Mouse (Mus musculus): ENCODE data around the gene Lpp. TPM values are rescaled to one million over a fixed set of nuclear protein-coding genes. Genes with fewer than 3 reads are reported as not detected.

Lpp gene
- polyA plus RNA-seq, 1 experiment from 2014 or later, result 23.3 TPM

DNA sequence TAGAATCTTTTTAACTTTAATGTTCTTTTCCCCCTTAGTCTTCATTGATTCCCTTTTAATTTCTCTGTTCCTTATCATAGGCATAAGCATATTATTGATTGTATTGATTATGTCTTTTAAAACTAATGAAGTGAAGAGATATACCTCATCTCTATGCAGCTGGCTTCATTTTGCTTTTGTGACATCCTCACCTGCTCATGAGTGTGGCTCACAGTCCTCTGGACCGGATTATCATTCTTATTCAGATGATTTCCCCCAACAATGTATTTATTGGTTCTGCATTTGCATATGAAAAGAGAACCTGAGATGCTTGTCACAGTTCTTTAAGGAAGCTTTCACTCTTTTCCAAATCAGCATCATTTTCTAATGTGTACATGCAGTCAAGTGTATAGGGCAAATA, 408.5 kb downstream of the Lpp start:
- H3K4me2 ChIP-seq (ENCODE audit: low read depth, low read length), result no peak overlapping the region
- H3K4me1 ChIP-seq (ENCODE audit: control insufficient read depth, insufficient read depth, low read length), result no peaks in the 10 kb centered on the region
- no peak overlapping the region for H3K9ac ChIP-seq (replicated peaks; ENCODE audit: low read length)
- ATAC-seq (replicated peaks; ENCODE audit: insufficient number of reproducible peaks, low FRiP score, low TSS enrichment, low read depth) (no peak), DNase-seq (ENCODE audit: low spot score) (no peak)
- no peaks in the 10 kb centered on the region for H3K36me3 ChIP-seq (replicated peaks; ENCODE audit: control insufficient read depth, insufficient read depth, low read depth, low read length)
- 74% methylated on average over 1 of the region's 1 CpGs for WGBS
- H3K4me3 ChIP-seq (ENCODE audit: low read depth, low read length), result no peak overlapping the region
- H3K9me3 ChIP-seq (replicated peaks; ENCODE audit: control insufficient read depth, low read length), result no peaks in the 10 kb centered on the region
- no peaks in the 10 kb centered on the region for H3K27me3 ChIP-seq (ENCODE audit: control insufficient read depth, insufficient read depth, low read length)
- H3K27ac ChIP-seq (replicated peaks; ENCODE audit: low read depth, low read length), result no peak overlapping the region

DNA sequence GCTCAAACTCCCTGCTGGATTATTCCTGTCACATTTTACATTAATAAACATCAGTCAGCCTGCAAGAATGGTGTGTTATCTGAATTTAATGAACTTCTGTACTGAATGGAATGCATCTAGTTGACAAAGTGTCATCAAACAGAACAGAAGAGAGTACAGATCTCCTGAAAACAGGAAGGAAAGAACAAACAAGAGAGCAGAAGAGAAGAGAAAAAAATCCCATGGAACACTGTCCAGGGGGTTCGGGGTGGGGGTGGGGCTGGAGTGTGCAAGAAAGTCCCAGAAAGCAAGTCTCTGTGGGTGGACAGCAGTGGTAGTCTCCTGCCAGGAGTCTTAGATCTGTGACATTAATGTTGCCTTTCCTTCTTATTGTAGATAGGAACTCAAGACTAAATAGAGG, 412.8 kb downstream of the Lpp start:
- H3K4me1 ChIP-seq (ENCODE audit: control insufficient read depth, insufficient read depth, low read length), result no peaks in the 10 kb centered on the region
- H3K4me2 ChIP-seq (ENCODE audit: low read depth, low read length), result no peak overlapping the region
- 80% methylated on average over 1 of the region's 1 CpGs for WGBS
- no peaks in the 10 kb centered on the region for H3K36me3 ChIP-seq (replicated peaks; ENCODE audit: control insufficient read depth, insufficient read depth, low read depth, low read length)
- H3K9me3 ChIP-seq (replicated peaks; ENCODE audit: control insufficient read depth, low read length), result no peaks in the 10 kb centered on the region
- no peak overlapping the region for H3K9ac ChIP-seq (replicated peaks; ENCODE audit: low read length)
- H3K27me3 ChIP-seq (ENCODE audit: control insufficient read depth, insufficient read depth, low read length), result no peaks in the 10 kb centered on the region
- no peak overlapping the region for H3K27ac ChIP-seq (replicated peaks; ENCODE audit: low read depth, low read length)
- DNase-seq (ENCODE audit: low spot score) (no peak), ATAC-seq (replicated peaks; ENCODE audit: insufficient number of reproducible peaks, low FRiP score, low TSS enrichment, low read depth) (no peak)
- H3K4me3 ChIP-seq (ENCODE audit: low read depth, low read length), result no peak overlapping the region

DNA sequence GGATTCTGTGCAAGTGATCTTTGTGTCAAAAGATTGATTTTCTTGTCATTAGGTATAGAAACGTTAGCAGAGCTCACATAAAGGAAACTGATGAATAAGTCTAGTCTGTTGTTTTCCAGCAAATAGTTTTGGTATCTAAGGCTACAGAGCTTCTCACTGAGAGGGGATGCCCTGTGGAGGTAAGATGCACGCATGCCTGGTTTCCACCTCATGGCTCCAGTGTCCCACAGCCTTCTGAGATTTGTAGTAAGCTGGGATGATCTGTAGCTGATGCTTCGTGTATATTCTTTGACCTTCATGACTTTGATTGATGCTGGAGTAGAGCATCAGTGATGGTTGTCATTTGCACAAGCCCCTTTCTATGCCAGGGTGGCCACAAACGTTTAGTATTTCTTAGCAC, 414.3 kb downstream of the Lpp start:
- H3K27ac ChIP-seq (replicated peaks; ENCODE audit: low read depth, low read length), result no peak overlapping the region
- ATAC-seq (replicated peaks; ENCODE audit: insufficient number of reproducible peaks, low FRiP score, low TSS enrichment, low read depth), result no peak
- WGBS, result 75% methylated on average over 4 of the region's 4 CpGs
- no peak overlapping the region for H3K4me3 ChIP-seq (ENCODE audit: low read depth, low read length)
- no peak overlapping the region for H3K4me2 ChIP-seq (ENCODE audit: low read depth, low read length)
- no peaks in the 10 kb centered on the region for H3K27me3 ChIP-seq (ENCODE audit: control insufficient read depth, insufficient read depth, low read length)
- H3K9ac ChIP-seq (replicated peaks; ENCODE audit: low read length), result no peak overlapping the region
- no peaks in the 10 kb centered on the region for H3K9me3 ChIP-seq (replicated peaks; ENCODE audit: control insufficient read depth, low read length)
- no peak for DNase-seq (ENCODE audit: low spot score)
- H3K36me3 ChIP-seq (replicated peaks; ENCODE audit: control insufficient read depth, insufficient read depth, low read depth, low read length), result no peaks in the 10 kb centered on the region
- no peaks in the 10 kb centered on the region for H3K4me1 ChIP-seq (ENCODE audit: control insufficient read depth, insufficient read depth, low read length)

DNA sequence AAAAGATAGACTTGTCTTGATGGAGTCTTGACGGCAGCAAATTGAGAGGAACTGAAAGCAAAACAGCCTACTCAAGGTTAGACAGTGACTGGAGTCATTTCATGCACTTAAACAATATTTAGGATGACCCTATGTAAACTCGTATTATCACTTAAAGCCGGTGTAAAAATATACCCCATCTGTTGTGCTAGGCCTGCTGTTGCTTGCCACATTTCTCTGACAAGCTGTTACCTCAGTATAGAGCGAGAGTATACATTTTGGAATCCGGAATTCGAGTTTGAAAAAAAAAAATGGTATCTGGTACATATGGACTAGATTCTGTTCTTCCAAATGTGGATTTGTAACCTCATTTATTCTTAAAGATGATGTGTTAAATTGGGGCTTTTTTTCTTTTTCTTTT, 416.5 kb downstream of the Lpp start:
- Histone ChIP-seq H3K36me3 (replicated peaks; ENCODE audit: control insufficient read depth, insufficient read depth, low read depth, low read length) (no peaks in the 10 kb centered on the region), H3K4me2 (ENCODE audit: low read depth, low read length) (no peak overlapping the region), H3K27ac (replicated peaks; ENCODE audit: low read depth, low read length) (no peak overlapping the region), H3K9ac (replicated peaks; ENCODE audit: low read length) (no peak overlapping the region), H3K27me3 (ENCODE audit: control insufficient read depth, insufficient read depth, low read length) (no peaks in the 10 kb centered on the region), H3K4me1 (ENCODE audit: control insufficient read depth, insufficient read depth, low read length) (no peaks in the 10 kb centered on the region), H3K9me3 (replicated peaks; ENCODE audit: control insufficient read depth, low read length) (no peaks in the 10 kb centered on the region), H3K4me3 (ENCODE audit: low read depth, low read length) (no peak overlapping the region)
- 88% methylated on average over 6 of the region's 6 CpGs for WGBS
- ATAC-seq (replicated peaks; ENCODE audit: insufficient number of reproducible peaks, low FRiP score, low TSS enrichment, low read depth) (no peak), DNase-seq (ENCODE audit: low spot score) (no peak)

DNA sequence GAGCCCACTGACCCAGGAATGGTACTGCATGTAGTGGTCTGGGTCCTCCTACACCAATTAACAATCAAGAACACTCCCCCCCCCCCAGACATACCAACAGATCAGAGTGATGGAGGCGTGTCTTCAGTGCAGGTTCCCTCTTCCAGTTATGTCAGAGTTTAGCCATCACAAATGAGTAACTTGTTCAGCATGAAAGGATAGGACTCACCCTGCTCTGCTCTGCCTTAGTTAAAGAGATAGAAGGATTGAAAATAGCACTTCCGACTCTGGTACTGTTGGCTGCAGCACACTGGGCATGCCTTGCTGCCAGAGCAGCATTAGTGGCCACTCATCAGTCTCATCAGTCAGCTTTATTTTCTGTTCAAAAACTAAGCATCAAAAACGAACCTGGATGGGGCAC, 423.3 kb downstream of the Lpp start:
- Histone ChIP-seq H3K9me3 (replicated peaks; ENCODE audit: control insufficient read depth, low read length) (no peaks in the 10 kb centered on the region), H3K4me3 (ENCODE audit: low read depth, low read length) (no peak overlapping the region), H3K4me2 (ENCODE audit: low read depth, low read length) (no peak overlapping the region), H3K27me3 (ENCODE audit: control insufficient read depth, insufficient read depth, low read length) (no peaks in the 10 kb centered on the region), H3K27ac (replicated peaks; ENCODE audit: low read depth, low read length) (no peak overlapping the region), H3K4me1 (ENCODE audit: control insufficient read depth, insufficient read depth, low read length) (no peaks in the 10 kb centered on the region), H3K36me3 (replicated peaks; ENCODE audit: control insufficient read depth, insufficient read depth, low read depth, low read length) (no peaks in the 10 kb centered on the region), H3K9ac (replicated peaks; ENCODE audit: low read length) (no peak overlapping the region)
- ATAC-seq (replicated peaks; ENCODE audit: insufficient number of reproducible peaks, low FRiP score, low TSS enrichment, low read depth), result no peak
- DNase-seq (ENCODE audit: low spot score), result no peak
- WGBS, result 84% methylated on average over 3 of the region's 3 CpGs

DNA sequence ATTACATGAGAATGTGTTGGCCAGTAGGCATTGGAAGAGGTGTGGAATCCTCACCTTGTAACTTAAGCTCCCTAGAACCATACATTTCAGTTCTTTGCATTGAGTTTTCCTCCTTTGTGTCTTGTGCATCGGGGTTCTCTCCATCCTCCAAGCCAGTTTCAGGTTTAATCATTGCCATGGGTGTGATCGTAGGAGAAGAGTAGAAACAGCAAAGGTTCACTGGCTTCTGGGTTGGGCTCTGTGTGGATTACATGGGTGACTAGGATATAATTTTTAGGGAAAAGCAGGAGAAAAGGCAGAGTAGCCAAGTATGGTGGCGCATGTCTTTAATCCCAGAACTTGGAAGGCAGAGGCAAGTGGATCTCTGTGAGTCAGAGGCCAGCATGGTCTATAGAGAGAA, 424.1 kb downstream of the Lpp start:
- Histone ChIP-seq H3K9ac (replicated peaks; ENCODE audit: low read length) (no peak overlapping the region), H3K4me1 (ENCODE audit: control insufficient read depth, insufficient read depth, low read length) (no peaks in the 10 kb centered on the region), H3K9me3 (replicated peaks; ENCODE audit: control insufficient read depth, low read length) (no peaks in the 10 kb centered on the region), H3K4me3 (ENCODE audit: low read depth, low read length) (no peak overlapping the region), H3K36me3 (replicated peaks; ENCODE audit: control insufficient read depth, insufficient read depth, low read depth, low read length) (no peaks in the 10 kb centered on the region), H3K27me3 (ENCODE audit: control insufficient read depth, insufficient read depth, low read length) (no peaks in the 10 kb centered on the region), H3K4me2 (ENCODE audit: low read depth, low read length) (no peak overlapping the region), H3K27ac (replicated peaks; ENCODE audit: low read depth, low read length) (no peak overlapping the region)
- WGBS, result 91% methylated on average over 3 of the region's 3 CpGs
- ATAC-seq (replicated peaks; ENCODE audit: insufficient number of reproducible peaks, low FRiP score, low TSS enrichment, low read depth) (no peak), DNase-seq (ENCODE audit: low spot score) (no peak)

DNA sequence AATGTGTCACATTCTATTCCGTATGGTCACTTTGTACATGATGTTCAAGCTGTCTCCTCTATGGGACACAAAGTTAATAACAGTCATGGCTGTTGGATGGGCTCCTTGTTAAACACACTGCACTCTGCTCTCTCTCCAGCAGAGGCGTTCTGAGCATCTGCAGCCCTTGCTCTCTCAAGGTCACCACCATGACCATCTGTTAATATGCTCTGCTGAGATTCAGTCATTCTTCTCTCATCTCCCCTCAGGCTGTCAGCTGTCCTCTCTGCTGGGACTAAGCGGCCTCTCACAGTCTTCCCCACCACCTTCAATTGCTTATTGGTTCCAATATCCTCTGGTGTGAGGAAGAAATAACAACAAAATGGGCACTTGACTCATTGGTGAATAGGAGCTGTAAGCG, 425.8 kb downstream of the Lpp start:
- H3K4me1 ChIP-seq (ENCODE audit: control insufficient read depth, insufficient read depth, low read length), result no peaks in the 10 kb centered on the region
- H3K9me3 ChIP-seq (replicated peaks; ENCODE audit: control insufficient read depth, low read length), result no peaks in the 10 kb centered on the region
- no peak overlapping the region for H3K9ac ChIP-seq (replicated peaks; ENCODE audit: low read length)
- DNase-seq (ENCODE audit: low spot score), result no peak
- no peaks in the 10 kb centered on the region for H3K36me3 ChIP-seq (replicated peaks; ENCODE audit: control insufficient read depth, insufficient read depth, low read depth, low read length)
- H3K4me2 ChIP-seq (ENCODE audit: low read depth, low read length), result no peak overlapping the region
- whole genome bisulfite sequencing, result 58% methylated on average over 4 of the region's 4 CpGs
- H3K4me3 ChIP-seq (ENCODE audit: low read depth, low read length), result no peak overlapping the region
- H3K27me3 ChIP-seq (ENCODE audit: control insufficient read depth, insufficient read depth, low read length), result no peaks in the 10 kb centered on the region
- ATAC-seq (replicated peaks; ENCODE audit: insufficient number of reproducible peaks, low FRiP score, low TSS enrichment, low read depth), result no peak
- H3K27ac ChIP-seq (replicated peaks; ENCODE audit: low read depth, low read length), result no peak overlapping the region

DNA sequence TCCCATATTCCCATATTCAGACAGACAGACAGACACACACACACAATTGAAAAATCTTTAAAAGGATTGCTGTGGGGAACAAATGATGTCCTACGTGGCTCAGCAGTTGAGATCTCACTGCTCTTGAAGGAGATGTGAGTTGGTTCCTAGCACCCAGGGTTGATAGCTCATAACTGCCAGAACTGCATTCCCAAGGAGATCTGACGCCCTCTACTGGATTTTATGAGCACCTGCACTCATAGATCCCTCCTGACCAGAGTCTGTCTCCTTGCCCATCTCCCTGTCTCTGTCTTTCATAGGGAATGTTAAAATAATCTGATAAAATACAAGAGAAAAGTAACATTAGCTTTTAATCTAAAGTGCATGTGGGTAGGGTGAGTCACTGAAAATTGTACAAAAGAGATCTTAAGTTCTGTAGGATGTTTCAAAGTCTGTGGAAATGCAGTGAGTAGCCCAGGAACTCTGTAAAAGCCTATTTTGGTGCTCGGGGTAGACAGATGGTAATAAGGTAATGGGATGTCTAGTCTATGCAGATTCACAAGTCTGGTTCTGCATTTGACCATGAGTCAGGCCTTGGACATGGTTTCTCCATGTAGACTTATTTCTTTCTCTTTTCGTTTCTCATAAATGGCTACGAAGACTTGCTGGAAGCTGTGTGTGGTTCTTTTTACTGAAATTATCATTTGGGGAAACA, 429.0 kb downstream of the Lpp start:
- no peaks in the 10 kb centered on the region for H3K4me1 ChIP-seq (ENCODE audit: control insufficient read depth, insufficient read depth, low read length)
- H3K27ac ChIP-seq (replicated peaks; ENCODE audit: low read depth, low read length), result no peak overlapping the region
- ATAC-seq (replicated peaks; ENCODE audit: insufficient number of reproducible peaks, low FRiP score, low TSS enrichment, low read depth), result no peak
- no peak overlapping the region for H3K9ac ChIP-seq (replicated peaks; ENCODE audit: low read length)
- no peaks in the 10 kb centered on the region for H3K36me3 ChIP-seq (replicated peaks; ENCODE audit: control insufficient read depth, insufficient read depth, low read depth, low read length)
- no peak for DNase-seq (ENCODE audit: low spot score)
- H3K9me3 ChIP-seq (replicated peaks; ENCODE audit: control insufficient read depth, low read length), result no peaks in the 10 kb centered on the region
- no peak overlapping the region for H3K4me3 ChIP-seq (ENCODE audit: low read depth, low read length)
- 82% methylated on average over 5 of the region's 5 CpGs for WGBS
- H3K4me2 ChIP-seq (ENCODE audit: low read depth, low read length), result no peak overlapping the region
- H3K27me3 ChIP-seq (ENCODE audit: control insufficient read depth, insufficient read depth, low read length), result no peaks in the 10 kb centered on the region
